Mouse (Mus musculus): ENCODE data around the gene Ctnna2. TPM values are rescaled to one million over a fixed set of nuclear protein-coding genes. Genes with fewer than 3 reads are reported as not detected.

The Ctnna2 gene
- polyA plus RNA-seq, 1 experiment: 0.02 TPM

DNA sequence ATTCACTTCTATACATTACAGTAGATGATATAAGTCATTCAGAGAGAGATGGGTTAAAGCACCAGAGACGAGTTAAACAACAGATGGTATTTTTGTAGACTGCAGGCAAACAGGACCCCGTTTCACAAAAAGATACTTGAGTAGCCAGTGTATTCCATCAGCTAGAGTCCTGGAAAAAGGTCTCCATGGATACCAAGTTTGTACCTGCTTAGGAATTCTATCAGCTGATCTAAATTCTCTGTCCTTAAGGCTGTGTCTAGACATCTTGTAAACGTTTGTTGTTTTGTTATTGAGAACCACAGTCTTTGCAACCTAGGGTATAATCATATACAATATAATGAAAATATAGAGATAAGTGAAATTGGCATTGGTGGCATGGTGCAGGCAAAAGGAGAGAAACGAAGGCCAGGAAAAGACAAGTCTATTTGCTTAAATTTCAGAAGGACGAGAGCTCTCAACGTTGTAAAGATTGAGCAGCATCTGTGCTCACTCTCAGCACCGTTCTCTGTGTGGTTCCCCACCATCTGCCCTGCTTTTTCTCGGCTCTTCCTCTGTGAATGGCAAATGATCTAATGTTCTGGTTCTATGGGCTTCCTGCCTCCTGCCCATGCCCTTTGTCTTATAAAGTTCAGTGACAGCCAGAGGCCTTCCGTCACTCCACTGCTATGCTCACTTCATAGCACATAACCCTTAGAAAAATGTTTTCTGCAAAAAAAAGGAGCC is 621.6 kb downstream of the Ctnna2 start:
- TF ChIP-seq CTCF (IDR thresholded peaks at IDR 0.05; ENCODE audit: insufficient read depth, low read length) (no peak), POLR2A (IDR thresholded peaks at IDR 0.05; ENCODE audit: borderline replicate concordance, extremely low read depth, low read depth, low read length) (no peak)
- no peak for DNase-seq
- 63% methylated on average over 9 of the region's 9 CpGs for WGBS
- Histone ChIP-seq H3K4me1 (ENCODE audit: control insufficient read depth, insufficient read depth, low read length) (no peaks in the 10 kb centered on the region), H3K4me3 (replicated peaks; ENCODE audit: extremely low read depth, low read depth, low read length) (no peak overlapping the region)

DNA sequence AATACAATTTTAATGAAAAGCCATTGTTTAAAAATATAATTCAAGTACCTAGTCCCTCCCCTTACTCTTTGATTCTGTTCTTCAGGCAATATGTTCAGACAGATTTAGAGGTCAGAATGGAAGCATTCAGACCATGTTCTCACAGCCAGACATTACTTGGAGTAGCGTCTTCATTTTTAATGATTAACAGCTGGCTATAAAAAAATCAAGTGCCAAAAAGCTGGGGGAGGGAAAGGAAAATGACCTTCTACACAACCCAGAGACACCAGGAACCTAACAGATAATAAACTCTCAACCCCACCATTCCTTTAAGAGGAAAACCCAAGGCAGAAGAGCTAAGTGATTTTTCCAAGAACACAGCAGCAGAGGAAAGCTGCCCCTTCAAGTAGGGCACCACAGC is 624.7 kb downstream of the Ctnna2 start:
- Histone ChIP-seq H3K4me3 (replicated peaks; ENCODE audit: extremely low read depth, low read depth, low read length) (no peak overlapping the region), H3K4me1 (ENCODE audit: control insufficient read depth, insufficient read depth, low read length) (no peaks in the 10 kb centered on the region)
- WGBS: 43% methylated on average over 1 of the region's 1 CpGs
- no peak for DNase-seq
- TF ChIP-seq CTCF (IDR thresholded peaks at IDR 0.05; ENCODE audit: insufficient read depth, low read length) (no peak), POLR2A (IDR thresholded peaks at IDR 0.05; ENCODE audit: borderline replicate concordance, extremely low read depth, low read depth, low read length) (no peak)

DNA sequence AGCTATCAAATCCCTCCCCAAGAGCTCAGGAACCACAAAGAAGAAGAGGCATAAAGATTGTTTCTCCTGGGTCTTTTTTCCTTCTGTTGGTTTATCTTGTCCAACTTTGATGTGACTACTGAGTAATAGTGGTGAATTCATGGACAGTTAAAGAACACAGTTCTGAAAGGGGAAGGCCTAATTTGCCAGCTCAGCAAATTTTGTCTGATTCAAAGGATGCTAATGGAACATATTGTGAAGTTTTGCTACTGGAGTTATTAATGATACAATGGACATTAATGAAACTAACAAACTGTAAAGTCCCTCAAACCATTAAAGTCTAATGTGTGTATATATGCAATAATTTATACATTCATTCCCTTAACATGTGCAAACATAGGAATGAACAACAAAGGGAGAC is 635.7 kb downstream of the Ctnna2 start:
- TF ChIP-seq CTCF (IDR thresholded peaks at IDR 0.05; ENCODE audit: insufficient read depth, low read length): no peak
- no peak for TF ChIP-seq POLR2A (IDR thresholded peaks at IDR 0.05; ENCODE audit: borderline replicate concordance, extremely low read depth, low read depth, low read length)
- H3K4me1 ChIP-seq (ENCODE audit: control insufficient read depth, insufficient read depth, low read length): no peaks in the 10 kb centered on the region
- no peak overlapping the region for H3K4me3 ChIP-seq (replicated peaks; ENCODE audit: extremely low read depth, low read depth, low read length)
- no peak for DNase-seq

DNA sequence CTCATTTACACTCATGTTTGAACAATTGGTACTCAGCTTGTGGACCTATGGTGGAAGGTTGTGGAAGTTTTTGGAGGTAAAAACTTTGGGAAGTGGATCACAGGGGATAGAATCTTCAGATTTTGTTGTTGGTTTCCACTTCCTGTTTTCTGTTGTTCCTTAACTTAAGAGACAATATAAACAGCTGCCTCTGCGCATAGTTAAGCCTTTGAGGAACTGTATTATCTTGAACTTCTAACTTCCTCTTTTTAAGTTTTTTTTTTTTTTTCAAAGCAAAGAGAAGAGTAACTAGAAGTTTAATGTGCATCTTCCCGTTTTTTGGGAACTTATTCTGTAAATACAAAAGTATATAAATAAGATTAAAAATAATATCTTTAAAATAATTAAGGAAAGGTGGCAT is 644.0 kb downstream of the Ctnna2 start:
- 53% methylated on average over 2 of the region's 2 CpGs for WGBS
- no peak overlapping the region for H3K4me3 ChIP-seq (replicated peaks; ENCODE audit: extremely low read depth, low read depth, low read length)
- DNase-seq: no peak
- TF ChIP-seq POLR2A (IDR thresholded peaks at IDR 0.05; ENCODE audit: borderline replicate concordance, extremely low read depth, low read depth, low read length): no peak
- no peak for TF ChIP-seq CTCF (IDR thresholded peaks at IDR 0.05; ENCODE audit: insufficient read depth, low read length)
- H3K4me1 ChIP-seq (ENCODE audit: control insufficient read depth, insufficient read depth, low read length): no peaks in the 10 kb centered on the region

DNA sequence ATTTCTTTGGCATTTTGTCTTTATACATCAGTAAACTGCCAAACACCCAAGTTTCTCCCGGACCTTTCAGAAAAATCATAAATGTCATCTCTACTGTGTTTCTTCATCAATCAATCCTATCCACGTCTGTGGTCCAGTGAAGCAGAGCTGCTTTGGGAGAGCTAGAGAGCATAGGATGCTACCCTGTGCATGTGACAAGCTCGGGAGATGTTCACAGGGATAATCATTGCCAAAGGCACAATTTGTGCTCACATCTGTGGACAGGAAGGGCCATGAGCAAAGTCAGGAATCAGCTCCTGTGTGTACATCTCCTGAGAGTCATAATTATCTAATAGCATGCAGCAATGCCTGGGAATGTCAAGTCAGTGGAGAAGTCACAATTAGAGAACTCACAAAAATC is 654.8 kb downstream of the Ctnna2 start:
- TF ChIP-seq POLR2A (IDR thresholded peaks at IDR 0.05; ENCODE audit: borderline replicate concordance, extremely low read depth, low read depth, low read length) (no peak), CTCF (IDR thresholded peaks at IDR 0.05; ENCODE audit: insufficient read depth, low read length) (no peak)
- WGBS: 59% methylated on average over 3 of the region's 3 CpGs
- Histone ChIP-seq H3K4me3 (replicated peaks; ENCODE audit: extremely low read depth, low read depth, low read length) (no peak overlapping the region), H3K4me1 (ENCODE audit: control insufficient read depth, insufficient read depth, low read length) (no peaks in the 10 kb centered on the region)
- DNase-seq: no peak

DNA sequence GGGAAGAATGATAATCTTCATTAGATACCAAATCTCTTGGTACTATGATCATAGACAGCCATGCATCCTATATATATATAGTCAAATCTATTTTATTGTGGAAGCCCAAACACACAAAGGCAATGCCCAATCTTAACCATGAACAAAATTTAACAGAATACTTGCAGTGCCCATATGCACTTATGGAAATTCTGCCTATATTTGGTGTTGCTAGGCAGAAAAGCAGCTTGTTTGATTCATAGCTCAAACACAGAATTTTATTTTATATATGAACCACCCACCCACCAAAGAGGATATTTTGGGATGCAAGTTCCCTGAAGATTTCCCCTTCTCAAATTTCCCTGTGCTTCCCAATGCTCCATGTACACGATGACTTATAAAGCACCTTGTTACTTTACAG is 655.2 kb downstream of the Ctnna2 start:
- no peak for DNase-seq
- TF ChIP-seq POLR2A (IDR thresholded peaks at IDR 0.05; ENCODE audit: borderline replicate concordance, extremely low read depth, low read depth, low read length) (no peak), CTCF (IDR thresholded peaks at IDR 0.05; ENCODE audit: insufficient read depth, low read length) (no peak)
- Histone ChIP-seq H3K4me3 (replicated peaks; ENCODE audit: extremely low read depth, low read depth, low read length) (no peak overlapping the region), H3K4me1 (ENCODE audit: control insufficient read depth, insufficient read depth, low read length) (no peaks in the 10 kb centered on the region)
- WGBS: 83% methylated on average over 1 of the region's 1 CpGs

DNA sequence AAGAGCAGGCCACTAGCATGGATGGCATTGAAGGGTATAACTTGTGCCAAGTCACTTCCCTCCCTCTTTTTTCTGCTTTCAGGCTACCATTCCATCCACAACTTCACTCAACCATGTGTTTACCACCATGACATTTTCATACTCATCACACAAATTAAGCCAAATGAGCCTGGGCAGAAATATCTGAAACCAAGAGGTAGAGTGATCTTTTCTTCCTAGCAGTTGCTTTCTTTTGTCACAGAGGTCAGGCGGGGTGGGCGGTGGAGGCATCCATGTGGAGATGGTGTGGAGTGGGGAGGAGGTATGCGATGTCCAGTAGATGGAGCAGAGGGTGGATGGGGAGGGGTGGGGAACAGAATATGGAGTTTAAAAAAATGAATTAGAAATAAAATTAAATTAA is 672.7 kb downstream of the Ctnna2 start:
- WGBS: 95% methylated on average over 3 of the region's 3 CpGs
- no peaks in the 10 kb centered on the region for H3K4me1 ChIP-seq (ENCODE audit: control insufficient read depth, insufficient read depth, low read length)
- H3K4me3 ChIP-seq (replicated peaks; ENCODE audit: extremely low read depth, low read depth, low read length): no peak overlapping the region
- no peak for TF ChIP-seq POLR2A (IDR thresholded peaks at IDR 0.05; ENCODE audit: borderline replicate concordance, extremely low read depth, low read depth, low read length)
- TF ChIP-seq CTCF (IDR thresholded peaks at IDR 0.05; ENCODE audit: insufficient read depth, low read length): no peak
- no peak for DNase-seq

DNA sequence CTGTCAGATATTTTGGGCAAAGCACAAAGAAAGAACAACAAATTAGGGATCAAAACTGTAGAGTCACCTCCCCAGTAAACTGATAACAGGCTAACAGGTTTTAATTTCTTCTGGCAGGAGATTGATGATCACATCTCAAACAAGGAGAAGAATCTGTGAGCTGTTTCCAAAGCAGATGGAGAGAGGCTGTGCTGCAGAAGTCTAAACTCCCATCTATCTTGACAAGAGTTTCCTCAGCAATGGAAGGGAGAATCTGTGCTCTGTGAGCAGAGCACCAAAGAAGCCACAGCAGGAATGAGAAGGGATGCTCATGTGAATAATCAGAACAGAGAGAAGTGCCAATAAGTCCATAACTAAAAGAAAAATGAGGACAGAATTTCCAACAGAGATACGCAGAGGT is 678.2 kb downstream of the Ctnna2 start:
- H3K4me3 ChIP-seq (replicated peaks; ENCODE audit: extremely low read depth, low read depth, low read length): no peak overlapping the region
- DNase-seq: no peak
- 78% methylated on average over 1 of the region's 1 CpGs for WGBS
- H3K4me1 ChIP-seq (ENCODE audit: control insufficient read depth, insufficient read depth, low read length): no peaks in the 10 kb centered on the region
- TF ChIP-seq POLR2A (IDR thresholded peaks at IDR 0.05; ENCODE audit: borderline replicate concordance, extremely low read depth, low read depth, low read length): no peak
- no peak for TF ChIP-seq CTCF (IDR thresholded peaks at IDR 0.05; ENCODE audit: insufficient read depth, low read length)

DNA sequence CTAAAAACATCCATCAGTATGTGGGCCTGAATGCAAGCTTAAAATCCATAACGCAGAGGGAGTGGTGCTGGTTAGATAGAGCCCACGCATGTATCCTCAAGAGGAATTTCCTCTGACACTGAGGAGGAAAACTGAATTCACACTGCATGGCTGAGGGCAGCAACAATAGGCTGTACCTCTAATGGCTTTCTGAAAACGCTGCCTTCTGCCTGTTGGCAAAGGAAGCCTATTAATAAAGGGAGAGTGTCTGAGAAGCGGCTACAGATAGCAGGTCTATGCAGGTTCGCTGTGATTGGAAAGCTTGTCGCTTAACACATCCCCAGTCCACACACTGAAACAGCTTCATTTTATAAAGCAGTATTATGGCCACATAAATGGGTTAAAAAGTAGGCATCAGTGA is 688.1 kb downstream of the Ctnna2 start:
- no peak for DNase-seq
- Histone ChIP-seq H3K4me1 (ENCODE audit: control insufficient read depth, insufficient read depth, low read length) (no peaks in the 10 kb centered on the region), H3K4me3 (replicated peaks; ENCODE audit: extremely low read depth, low read depth, low read length) (no peak overlapping the region)
- WGBS: 63% methylated on average over 6 of the region's 6 CpGs
- TF ChIP-seq CTCF (IDR thresholded peaks at IDR 0.05; ENCODE audit: insufficient read depth, low read length) (no peak), POLR2A (IDR thresholded peaks at IDR 0.05; ENCODE audit: borderline replicate concordance, extremely low read depth, low read depth, low read length) (no peak)

DNA sequence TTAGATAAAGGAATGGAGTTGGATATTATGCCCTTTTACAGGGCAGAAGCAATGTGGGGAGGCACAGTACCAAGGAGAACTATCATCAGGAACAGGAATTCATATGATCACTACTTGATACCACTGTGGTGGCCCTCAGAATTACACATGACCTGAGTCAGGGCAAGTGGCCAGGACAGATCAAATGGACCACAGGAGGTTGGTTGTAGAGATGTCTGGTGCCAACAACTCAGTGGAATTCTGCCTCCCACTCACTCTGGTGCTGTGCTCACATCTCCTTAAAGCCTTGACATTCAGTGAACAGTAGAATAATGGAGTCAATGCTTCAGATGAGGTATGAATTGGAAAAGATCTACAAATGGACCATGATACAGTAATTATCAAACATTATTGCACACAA is 691.1 kb downstream of the Ctnna2 start:
- TF ChIP-seq CTCF (IDR thresholded peaks at IDR 0.05; ENCODE audit: insufficient read depth, low read length) (no peak), POLR2A (IDR thresholded peaks at IDR 0.05; ENCODE audit: borderline replicate concordance, extremely low read depth, low read depth, low read length) (no peak)
- no peaks in the 10 kb centered on the region for H3K4me1 ChIP-seq (ENCODE audit: control insufficient read depth, insufficient read depth, low read length)
- DNase-seq: no peak
- H3K4me3 ChIP-seq (replicated peaks; ENCODE audit: extremely low read depth, low read depth, low read length): no peak overlapping the region

Data from lung, adult 2 months (tissue).